Mouse (Mus musculus): ENCODE measurements at regions not wholly inside any gene's neighbourhood (a gene's known extent, or its start where the extent isn't known, plus 50 kb on each side); places are given as distances from the start of the nearest gene placed in this dataset.

DNA sequence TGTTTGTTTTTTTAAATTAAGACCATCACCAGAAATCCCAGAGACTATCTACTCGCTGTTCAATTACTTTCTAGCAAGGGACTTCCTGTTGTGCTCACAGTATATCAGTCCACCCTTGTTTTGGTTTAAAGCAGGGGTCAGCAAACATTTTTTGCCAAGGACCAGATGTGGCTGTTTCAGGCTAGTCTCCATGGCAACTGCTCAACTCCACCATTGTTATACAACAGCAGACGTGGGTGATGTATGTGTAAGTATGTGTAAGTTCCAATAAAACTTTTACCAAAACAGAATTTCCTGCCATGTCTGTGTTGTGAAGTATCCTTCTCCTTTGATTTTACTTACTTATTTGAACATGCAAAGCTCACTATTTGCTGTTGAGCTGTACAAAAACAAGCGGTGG, 259.9 kb downstream of the Dhx15 start:
- TF ChIP-seq CTCF (IDR thresholded peaks at IDR 0.05; ENCODE audit: control insufficient read depth, insufficient read depth, insufficient replicate concordance, low read depth, low read length) (no peak), POLR2A (IDR thresholded peaks at IDR 0.05; ENCODE audit: control insufficient read depth, low read depth, low read length) (no peak)
